Mouse (Mus musculus): Measurements from ENCODE around the gene 4930426L09Rik. TPM values are rescaled to one million over a fixed set of nuclear protein-coding genes. Genes with fewer than 3 reads are reported as not detected.

Gene 4930426L09Rik
- polyA plus RNA-seq, 1 experiment = not detected

DNA sequence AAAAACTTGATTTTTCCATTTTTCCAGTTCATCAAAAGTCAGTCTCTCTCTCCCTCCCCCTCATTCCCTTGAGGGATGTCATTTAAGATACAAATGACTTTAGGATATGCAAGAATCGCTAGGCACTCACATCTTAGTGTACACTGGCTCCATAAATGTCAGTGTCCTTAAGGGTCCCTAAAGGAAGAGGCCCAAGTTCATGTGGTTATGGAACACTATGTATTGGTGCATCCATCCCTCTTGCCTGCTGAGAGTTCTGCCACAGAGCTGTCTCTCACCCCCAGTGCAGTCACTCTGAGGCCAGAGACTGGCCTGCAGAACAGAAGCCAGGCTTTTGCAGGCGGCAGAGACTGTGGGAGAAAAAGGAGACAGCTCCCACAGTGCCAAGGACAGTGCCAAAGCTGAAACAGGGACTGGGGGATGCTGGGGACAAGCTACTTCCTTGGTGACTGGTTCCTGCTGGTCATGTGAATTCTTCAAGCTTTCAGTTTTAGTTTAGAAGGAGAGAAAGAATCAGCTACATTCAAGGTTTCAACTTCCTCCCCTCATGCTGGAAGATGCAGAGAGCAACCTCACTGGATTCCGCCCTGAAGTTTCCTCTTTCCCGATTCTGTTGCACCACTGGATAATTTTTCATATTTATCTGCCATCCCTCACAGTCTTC, 39.9 kb downstream of the 4930426L09Rik start:
- TF ChIP-seq POLR2A (IDR thresholded peaks at IDR 0.05; ENCODE audit: insufficient read depth, low read length) (no peak), CTCF (IDR thresholded peaks at IDR 0.05; ENCODE audit: low read depth, low read length) (no peak), EP300 (IDR thresholded peaks at IDR 0.05; ENCODE audit: insufficient read depth, low read depth, low read length) (no peak)
- Histone ChIP-seq H3K4me1 (ENCODE audit: control insufficient read depth, insufficient read depth, low read length) (no peaks in the 10 kb centered on the region), H3K9me3 (replicated peaks; ENCODE audit: control insufficient read depth, insufficient read depth, low read length, poor library complexity, severe bottlenecking) (no peaks in the 10 kb centered on the region), H3K9ac (ENCODE audit: low read depth, poor library complexity, severe bottlenecking) (no peak overlapping the region), H3K36me3 (ENCODE audit: control insufficient read depth, insufficient read depth, low read length, poor library complexity, severe bottlenecking) (no peaks in the 10 kb centered on the region), H3K27ac (ENCODE audit: insufficient read depth, low read length) (no peak overlapping the region), H3K27me3 (ENCODE audit: control insufficient read depth, insufficient read depth, low read length, poor library complexity, severe bottlenecking) (no peaks in the 10 kb centered on the region), H3K4me3 (ENCODE audit: low read depth, low read length) (no peak overlapping the region)

DNA sequence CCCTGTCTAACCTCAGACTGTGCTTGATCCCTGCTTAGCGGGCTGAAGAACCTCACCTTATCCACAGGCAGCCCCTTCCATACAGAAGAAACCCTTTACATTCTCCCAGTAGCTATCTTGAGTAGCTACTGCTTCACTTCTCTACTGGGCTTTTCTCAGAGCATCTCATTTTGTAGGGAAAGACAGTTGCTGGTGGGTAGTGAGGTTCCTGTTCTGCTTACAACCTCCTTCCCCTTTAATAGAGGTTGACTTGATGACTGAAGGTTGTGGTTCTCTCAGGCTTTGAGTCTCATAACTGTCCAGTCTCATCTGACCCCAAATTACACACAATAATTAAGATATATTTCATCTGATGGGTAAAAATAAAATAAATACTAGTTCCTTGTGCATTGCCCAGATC, 50.1 kb downstream of the 4930426L09Rik start:
- TF ChIP-seq CTCF (IDR thresholded peaks at IDR 0.05; ENCODE audit: low read depth, low read length) (no peak), POLR2A (IDR thresholded peaks at IDR 0.05; ENCODE audit: insufficient read depth, low read length) (no peak), EP300 (IDR thresholded peaks at IDR 0.05; ENCODE audit: insufficient read depth, low read depth, low read length) (no peak)
- Histone ChIP-seq H3K4me1 (ENCODE audit: control insufficient read depth, insufficient read depth, low read length) (no peaks in the 10 kb centered on the region), H3K27ac (ENCODE audit: insufficient read depth, low read length) (no peak overlapping the region), H3K36me3 (ENCODE audit: control insufficient read depth, insufficient read depth, low read length, poor library complexity, severe bottlenecking) (no peaks in the 10 kb centered on the region), H3K9me3 (replicated peaks; ENCODE audit: control insufficient read depth, insufficient read depth, low read length, poor library complexity, severe bottlenecking) (no peaks in the 10 kb centered on the region), H3K4me3 (ENCODE audit: low read depth, low read length) (no peak overlapping the region), H3K9ac (ENCODE audit: low read depth, poor library complexity, severe bottlenecking) (no peak overlapping the region), H3K27me3 (ENCODE audit: control insufficient read depth, insufficient read depth, low read length, poor library complexity, severe bottlenecking) (no peaks in the 10 kb centered on the region)

DNA sequence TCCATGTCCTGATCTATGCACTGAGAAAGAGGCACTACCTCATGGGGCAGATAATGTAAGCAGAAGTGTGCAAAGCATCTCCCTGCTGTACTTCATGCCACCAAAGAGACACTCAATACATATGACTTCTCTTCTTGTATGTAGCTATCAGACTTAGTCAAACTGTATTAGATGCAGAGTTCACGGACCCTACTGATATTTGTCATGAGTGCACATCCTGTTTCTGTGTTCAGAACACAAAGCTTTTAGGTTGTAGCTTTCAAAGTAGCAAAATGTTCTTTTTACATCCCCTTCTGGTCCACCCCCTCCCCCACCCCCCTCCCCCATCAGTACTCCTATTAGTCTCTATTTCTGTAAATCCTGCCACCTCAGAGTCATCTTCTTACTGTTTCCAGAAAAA, 51.2 kb downstream of the 4930426L09Rik start:
- H3K27me3 ChIP-seq (ENCODE audit: control insufficient read depth, insufficient read depth, low read length, poor library complexity, severe bottlenecking) = no peaks in the 10 kb centered on the region
- no peak overlapping the region for H3K27ac ChIP-seq (ENCODE audit: insufficient read depth, low read length)
- H3K4me1 ChIP-seq (ENCODE audit: control insufficient read depth, insufficient read depth, low read length) = no peaks in the 10 kb centered on the region
- H3K9ac ChIP-seq (ENCODE audit: low read depth, poor library complexity, severe bottlenecking) = no peak overlapping the region
- no peaks in the 10 kb centered on the region for H3K36me3 ChIP-seq (ENCODE audit: control insufficient read depth, insufficient read depth, low read length, poor library complexity, severe bottlenecking)
- no peak overlapping the region for H3K4me3 ChIP-seq (ENCODE audit: low read depth, low read length)
- TF ChIP-seq CTCF (IDR thresholded peaks at IDR 0.05; ENCODE audit: low read depth, low read length) (no peak), POLR2A (IDR thresholded peaks at IDR 0.05; ENCODE audit: insufficient read depth, low read length) (no peak), EP300 (IDR thresholded peaks at IDR 0.05; ENCODE audit: insufficient read depth, low read depth, low read length) (no peak)
- H3K9me3 ChIP-seq (replicated peaks; ENCODE audit: control insufficient read depth, insufficient read depth, low read length, poor library complexity, severe bottlenecking) = no peaks in the 10 kb centered on the region

Other genes starting within 250 kb of the 4930426L09Rik start
- 6.3 and 9.6 TPM in 2 replicates for gene Pip4k2a, start 217 bp upstream of the 4930426L09Rik start, polyA plus RNA-seq (2011; ENCODE audit: insufficient read depth, insufficient read length, low read depth, missing spikeins)
- gene Armc3, start 201.0 kb downstream of the 4930426L09Rik start, polyA plus RNA-seq (2011; ENCODE audit: insufficient read depth, insufficient read length, low read depth, missing spikeins) = not detected in 2 replicates

Measured in ES-Bruce4 (cell line).